Mouse (Mus musculus) ES-E14 (cell line): ENCODE data around the gene Bclaf3.
A peak's percentile ranks its signal among the peaks of the same experiment; 100 is the strongest.

ENCODE experiments used
- CHD2 ChIP-seq: IDR thresholded peaks from 2 replicates; pipeline ENCODE4 v1.6.1; 2014; ENCODE audit warnings: mild to moderate bottlenecking, low read depth, low read length, inconsistent platforms
- HCFC1 ChIP-seq: IDR thresholded peaks from 2 replicates; pipeline ENCODE4 v1.6.1; 2012; ENCODE audit warnings: low read length, inconsistent platforms, borderline replicate concordance; ENCODE audit not compliant: insufficient read depth
- MAFK ChIP-seq: IDR thresholded peaks from 2 replicates; pipeline ENCODE4 v1.6.1; 2014; ENCODE audit warnings: mild to moderate bottlenecking, low read depth, low read length, inconsistent platforms; ENCODE audit not compliant: insufficient read depth
- ZC3H11A ChIP-seq: IDR thresholded peaks from 2 replicates; pipeline ENCODE4 v1.6.1; 2012; ENCODE audit warnings: low read depth, mild to moderate bottlenecking, inconsistent platforms, low read length, borderline replicate concordance

- TF ChIP-seq CHD2, result peak; percentile 73
- TF ChIP-seq HCFC1, result no peak
- no peak for TF ChIP-seq ZC3H11A
- no peak for TF ChIP-seq MAFK
Measured at GRCm38 (mm10) chrX:159626907-159627587, 100.6 kb downstream of the Bclaf3 start, which contains the start of gene Sh3kbp1.
